Mouse (Mus musculus) liver, postnatal 0 days (tissue): ENCODE measurements around the gene Masp1.

ENCODE experiments used
- CTCF ChIP-seq: sonication (generic); IDR thresholded peaks from 2 replicates; pipeline ENCODE4 v1.5.1; 2016; ENCODE audit warnings: antibody characterized with exemption, low read depth
- EP300 ChIP-seq: IDR thresholded peaks from 2 replicates; pipeline ENCODE4 v1.6.1; 2016; ENCODE audit warnings: antibody characterized with exemption, low read depth, mild to moderate bottlenecking

- TF ChIP-seq CTCF (no peak), EP300 (no peak)
These were observed 69.8 kb downstream of the Masp1 start for GRCm38 (mm10) chr16:23450816-23451215.
